Mouse (Mus musculus) ES-E14 (cell line): ENCODE results near the gene Agxt2. TPM values are rescaled to one million over a fixed set of nuclear protein-coding genes. Genes with fewer than 3 reads are reported as not detected.

Source experiments
- DNase-seq: peaks from one replicate; pipeline ENCODE4 v3.0.0-alpha.2; 2013; ENCODE audit warnings: low read depth, low spot score
- H3K27ac ChIP-seq: 2 replicates; pipeline ENCODE4 v1.5.1; 2012; ENCODE audit warnings: low read depth, mild to moderate bottlenecking, low read length, moderate library complexity, mixed read lengths; ENCODE audit not compliant: poor library complexity, insufficient read depth, severe bottlenecking
- H3K36me3 ChIP-seq: 2 replicates; pipeline ENCODE4 v1.6.1; 2012; ENCODE audit warnings: mild to moderate bottlenecking, low read length, moderate library complexity, mixed read lengths; ENCODE audit not compliant: control insufficient read depth, poor library complexity, insufficient read depth, severe bottlenecking
- H3K4me1 ChIP-seq, 2 experiments: fragments of 150-350 bp in 1 of 2; sonication (generic) in 1 of 2; 2 replicates each; pipeline ENCODE4 v1.6.1; 2012; ENCODE audit warnings: low read length in 2 of 2, mild to moderate bottlenecking in 1 of 2, mixed read lengths in 1 of 2; ENCODE audit not compliant: control insufficient read depth in 2 of 2, insufficient read depth in 2 of 2, poor library complexity in 1 of 2
- H3K4me3 ChIP-seq, 2 experiments: fragments of 150-350 bp in 1 of 2; sonication (generic) in 1 of 2; 2 replicates each; pipeline ENCODE4 v1.5.1; 2012; ENCODE audit warnings: low read length in 2 of 2, low read depth in 1 of 2, mild to moderate bottlenecking in 1 of 2, mixed read lengths in 1 of 2; ENCODE audit not compliant: insufficient read depth in 1 of 2, poor library complexity in 1 of 2, severe bottlenecking in 1 of 2
- H3K9ac ChIP-seq: 2 replicates; pipeline ENCODE4 v1.6.1; 2012; ENCODE audit warnings: low read depth, mild to moderate bottlenecking, low read length, mixed read lengths; ENCODE audit not compliant: poor library complexity, insufficient read depth, severe bottlenecking
- H3K9me3 ChIP-seq: fragments of 150-350 bp; sonication (generic); 2 replicates; pipeline ENCODE4 v1.6.1; 2012; ENCODE audit warnings: low read depth, mild to moderate bottlenecking, low read length; ENCODE audit not compliant: control insufficient read depth, insufficient read depth
- CHD2 ChIP-seq: IDR thresholded peaks from 2 replicates; pipeline ENCODE4 v1.6.1; 2014; ENCODE audit warnings: mild to moderate bottlenecking, low read depth, low read length, inconsistent platforms
- HCFC1 ChIP-seq: IDR thresholded peaks from 2 replicates; pipeline ENCODE4 v1.6.1; 2012; ENCODE audit warnings: low read length, inconsistent platforms, borderline replicate concordance; ENCODE audit not compliant: insufficient read depth
- MAFK ChIP-seq: IDR thresholded peaks from 2 replicates; pipeline ENCODE4 v1.6.1; 2014; ENCODE audit warnings: mild to moderate bottlenecking, low read depth, low read length, inconsistent platforms; ENCODE audit not compliant: insufficient read depth
- ZC3H11A ChIP-seq: IDR thresholded peaks from 2 replicates; pipeline ENCODE4 v1.6.1; 2012; ENCODE audit warnings: low read depth, mild to moderate bottlenecking, inconsistent platforms, low read length, borderline replicate concordance
- ZNF384 ChIP-seq: IDR thresholded peaks from 2 replicates; pipeline ENCODE4 v1.6.1; 2012; ENCODE audit warnings: low read depth, low read length, inconsistent platforms
- in situ Hi-C, 2 experiments: fragments of 600-800 bp; cut with MboI; formaldehyde crosslinking; loops; one replicate each; pipeline ENCODE4 v1.15.1; 2025; ENCODE audit warnings: low sequenced_read_pairs in 2 of 2, inconsistent platforms in 1 of 2; ENCODE audit not compliant: unreplicated experiment in 2 of 2
- total RNA-seq: library from RNA; depleted of rRNA; stranded (reverse); fragments of 300-350 nt; gene quantifications from 2 replicates; pipeline ENCODE4 v1.2.3, GENCODE M21; 2012; rRNA removed

The Agxt2 gene
- total RNA-seq: not detected in 2 replicates

GRCm38 (mm10) chr15:10358039-10358948 is at the start of gene Agxt2:
Agxt2 (plus strand) TSS chr15:10358532.
- Histone ChIP-seq H3K4me1 (no peaks in the 10 kb centered on the region), H3K9ac (no peak within 1 kb of the TSS), H3K36me3 (no peaks in the 10 kb centered on the region), H3K27ac (no peak within 1 kb of the TSS), H3K4me3 (no peak within 1 kb of the TSS), H3K9me3 (no peaks in the 10 kb centered on the region)
- in situ Hi-C loops: no loop called here
- DNase-seq: no peak
- TF ChIP-seq ZNF384: no peak
- no peak for TF ChIP-seq ZC3H11A
- no peak for TF ChIP-seq MAFK
- TF ChIP-seq CHD2: no peak
- TF ChIP-seq HCFC1: no peak

GRCm38 (mm10) chr15:10311826-10312225 is 46.5 kb upstream of the Agxt2 start:
- in situ Hi-C loops: loop anchor here in 1 of 2 experiments (25.0 kb wide), 1 partner anchor 850 kb away; no protein-coding TSS in a partner anchor

GRCm38 (mm10) chr15:10313522-10314455 is 44.5 kb upstream of the Agxt2 start:
- H3K9me3 ChIP-seq: no peaks in the 10 kb centered on the region
- H3K27ac ChIP-seq: no peak overlapping the region
- no peaks in the 10 kb centered on the region for H3K36me3 ChIP-seq
- no peaks in the 10 kb centered on the region for H3K4me1 ChIP-seq
- H3K9ac ChIP-seq: no peak overlapping the region
- TF ChIP-seq ZNF384 (no peak), CHD2 (no peak), ZC3H11A (peak; percentile 53; the same call in 1 of the 2 replicates)
- in situ Hi-C loops: loop anchor here in 1 of 2 experiments (25.0 kb wide), 1 partner anchor 851 kb away; no protein-coding TSS in a partner anchor
- DNase-seq: peak; percentile 31
- no peak overlapping the region for H3K4me3 ChIP-seq

More at GRCm38 (mm10) chr15:10311826-10312225, 46.5 kb upstream of the Agxt2 start:
- Histone ChIP-seq H3K36me3 (no peaks in the 10 kb centered on the region), H3K4me1 (no peaks in the 10 kb centered on the region), H3K27ac (no peak overlapping the region), H3K9ac (no peak overlapping the region), H3K9me3 (no peaks in the 10 kb centered on the region), H3K4me3 (no peak overlapping the region)
- TF ChIP-seq HCFC1 (no peak), ZC3H11A (no peak), MAFK (no peak), ZNF384 (no peak), CHD2 (no peak)
- no peak for DNase-seq

GRCm38 (mm10) chr15:10325080-10325479 is 33.3 kb upstream of the Agxt2 start, which contains the start of gene Gm21973:
Gm21973 (plus strand) TSS chr15:10325380.
- no peak for TF ChIP-seq MAFK
- TF ChIP-seq ZNF384: no peak
- TF ChIP-seq HCFC1: no peak
- no peak for TF ChIP-seq ZC3H11A
- TF ChIP-seq CHD2: no peak
- Histone ChIP-seq H3K4me3 (no peak within 1 kb of the TSS), H3K9me3 (no peaks in the 10 kb centered on the region), H3K27ac (no peak within 1 kb of the TSS), H3K9ac (no peak within 1 kb of the TSS), H3K36me3 (no peaks in the 10 kb centered on the region), H3K4me1 (no peaks in the 10 kb centered on the region)
- DNase-seq: no peak
- in situ Hi-C loops: no loop called here
